Mouse (Mus musculus) urinary bladder, postnatal 36 days (tissue): ENCODE measurements around the gene Gm20388.

Source experiments
- DNase-seq, 2 experiments: peaks; one replicate each; pipeline ENCODE4 v3.0.0; 2022; ENCODE audit warnings: low spot score in 2 of 2, mixed read lengths in 1 of 2

The Gm20388 gene

DNA sequence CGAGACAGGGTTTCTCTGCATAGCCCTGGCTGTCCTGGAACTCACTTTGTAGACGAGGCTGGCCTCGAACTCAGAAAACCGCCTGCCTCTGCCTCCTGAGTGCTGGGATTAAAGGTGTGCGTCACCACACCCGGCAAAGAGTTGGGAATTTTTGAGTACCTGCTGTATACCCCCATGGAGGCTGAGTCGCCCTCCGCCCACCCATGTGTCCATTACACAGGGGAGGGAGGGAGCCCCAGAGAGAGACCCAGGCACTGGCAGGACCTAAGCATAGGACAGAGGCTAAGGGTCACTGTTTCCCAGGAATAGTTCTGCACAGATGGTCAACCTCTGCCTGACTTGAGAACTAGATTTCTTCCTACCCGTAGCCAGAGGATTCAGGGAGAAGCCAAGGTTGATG lies 596.6 kb downstream of the Gm20388 start:
- DNase-seq: no peak

DNA sequence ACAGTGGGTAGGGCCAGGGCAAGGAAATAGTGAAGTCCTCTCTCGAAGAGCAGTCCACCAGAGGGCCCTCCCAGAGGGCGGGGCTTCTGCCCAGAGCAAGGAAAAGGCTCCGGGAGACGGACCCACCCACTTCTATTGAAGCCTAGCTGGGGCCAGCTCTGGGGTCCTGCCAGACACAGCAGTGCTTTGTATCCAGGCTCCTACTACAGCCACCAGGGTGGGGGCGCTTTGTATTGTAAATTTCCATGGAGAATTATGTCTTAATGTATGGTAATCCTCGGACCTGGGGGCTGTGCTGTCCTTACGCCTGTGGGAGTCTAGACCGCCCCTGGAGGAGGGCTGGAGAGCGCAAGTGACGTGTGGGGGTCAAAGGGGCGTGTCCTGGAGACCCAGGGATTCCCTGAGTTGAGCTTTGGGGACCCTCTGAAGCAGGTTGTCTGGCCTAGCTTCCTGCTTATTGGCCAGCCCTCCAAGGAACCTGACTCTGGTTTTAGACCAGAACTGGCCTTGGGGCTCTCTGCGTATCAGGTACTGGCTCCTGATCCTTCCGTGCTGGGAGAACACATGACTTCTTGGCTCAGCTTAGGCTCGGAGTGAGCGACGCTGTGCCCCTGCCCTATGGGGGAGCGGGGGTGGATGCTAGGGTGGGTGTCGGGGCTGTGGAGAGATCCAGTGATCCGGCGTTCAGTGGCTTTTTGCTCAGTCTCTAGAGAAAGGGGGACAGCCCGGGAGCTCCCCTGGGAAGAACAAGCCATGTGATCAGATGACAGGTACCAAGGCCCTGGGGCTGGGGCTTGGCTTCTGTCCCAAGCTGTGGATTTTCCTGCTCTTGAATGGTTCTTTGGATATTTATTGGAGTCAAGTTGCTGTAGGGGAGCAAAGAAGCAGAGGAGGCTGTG lies 598.7 kb downstream of the Gm20388 start:
- no peak for DNase-seq

DNA sequence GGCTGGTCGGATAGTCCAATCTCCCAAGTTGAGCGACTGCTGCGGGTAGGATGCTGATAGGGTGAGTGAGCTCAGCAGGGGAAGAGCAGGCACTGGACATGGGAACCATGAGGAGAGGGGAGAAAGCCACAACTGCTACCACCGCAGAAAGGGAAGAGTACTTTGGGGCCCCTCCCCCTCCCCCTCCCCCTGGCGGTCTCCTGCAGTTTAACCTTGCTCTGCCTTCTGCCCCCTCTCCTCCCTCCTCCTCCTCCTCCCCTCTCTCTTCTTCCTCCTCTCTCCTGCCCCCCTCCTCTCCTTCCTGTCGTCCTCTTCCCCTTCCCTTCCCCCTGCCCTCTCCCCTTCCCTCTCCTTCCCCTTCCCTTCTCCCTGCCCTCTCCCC lies 599.4 kb downstream of the Gm20388 start:
- DNase-seq: no peak

DNA sequence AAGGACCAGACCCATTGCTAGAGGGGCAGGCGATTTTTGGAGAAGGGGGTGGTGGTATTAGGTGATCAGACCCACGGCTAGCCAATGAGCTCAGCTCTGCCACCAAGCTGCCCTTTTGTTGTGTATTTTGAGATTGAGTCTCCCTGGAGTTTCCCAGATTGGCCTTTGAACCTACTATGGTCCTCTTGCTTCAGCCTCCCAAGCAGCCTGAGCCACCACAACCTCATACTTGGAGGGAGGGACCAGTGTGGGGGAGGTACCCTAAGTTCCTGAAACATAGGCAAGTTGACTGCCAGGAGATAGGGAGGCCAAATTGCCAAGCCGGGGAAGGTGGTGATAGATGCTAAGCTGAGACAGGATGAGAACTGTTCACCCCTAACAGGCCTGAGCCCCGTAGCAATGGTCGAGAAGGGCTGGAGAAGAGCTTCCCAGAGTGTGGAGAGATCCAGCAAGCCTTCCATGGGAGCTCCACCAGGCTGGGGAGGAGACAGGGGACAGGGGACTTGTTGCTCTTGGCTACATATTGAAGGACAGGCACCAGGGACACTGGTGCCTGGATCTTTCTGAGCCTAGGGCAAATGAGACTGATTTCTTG lies 600.3 kb downstream of the Gm20388 start:
- no peak for DNase-seq

DNA sequence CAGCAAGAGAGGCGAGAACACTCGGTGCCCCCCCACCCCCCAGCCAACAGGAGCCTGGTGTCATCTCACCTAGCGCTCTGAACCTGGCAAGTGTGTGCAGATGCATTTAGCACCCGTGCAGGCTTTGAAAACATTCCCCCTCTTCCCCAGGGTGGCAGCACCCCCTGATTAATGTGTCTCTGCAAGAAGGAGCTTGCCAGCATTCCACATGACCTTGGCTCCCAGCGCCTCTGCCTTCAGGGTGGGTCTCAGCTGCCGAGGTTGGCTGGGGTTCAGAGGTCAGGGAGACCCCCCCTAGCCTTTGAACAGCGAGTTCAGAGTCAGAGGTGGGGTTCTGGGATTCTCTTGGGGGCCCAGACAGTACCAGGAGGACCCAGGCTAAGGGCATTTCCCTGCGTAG lies 601.1 kb downstream of the Gm20388 start:
- DNase-seq: no peak

DNA sequence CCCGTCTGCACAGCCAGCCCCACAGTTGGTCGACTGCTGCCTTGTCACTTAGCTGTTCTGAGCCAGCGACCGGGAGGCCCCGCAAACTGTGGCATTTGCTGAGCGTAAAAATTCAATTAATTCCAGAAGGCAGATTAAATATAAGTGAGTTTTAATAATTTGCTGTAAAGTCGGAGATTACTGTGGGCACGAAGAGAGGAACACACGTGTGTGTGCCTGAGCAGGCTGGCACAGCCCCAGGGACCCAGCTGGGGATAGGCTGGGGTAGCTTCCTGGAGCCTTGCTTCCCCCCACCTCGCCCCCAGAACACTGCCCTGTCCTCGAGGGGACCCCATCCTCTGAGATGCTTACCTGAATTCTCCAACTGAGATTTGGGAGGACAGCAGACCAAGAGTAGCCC lies 601.7 kb downstream of the Gm20388 start:
- DNase-seq: no peak

DNA sequence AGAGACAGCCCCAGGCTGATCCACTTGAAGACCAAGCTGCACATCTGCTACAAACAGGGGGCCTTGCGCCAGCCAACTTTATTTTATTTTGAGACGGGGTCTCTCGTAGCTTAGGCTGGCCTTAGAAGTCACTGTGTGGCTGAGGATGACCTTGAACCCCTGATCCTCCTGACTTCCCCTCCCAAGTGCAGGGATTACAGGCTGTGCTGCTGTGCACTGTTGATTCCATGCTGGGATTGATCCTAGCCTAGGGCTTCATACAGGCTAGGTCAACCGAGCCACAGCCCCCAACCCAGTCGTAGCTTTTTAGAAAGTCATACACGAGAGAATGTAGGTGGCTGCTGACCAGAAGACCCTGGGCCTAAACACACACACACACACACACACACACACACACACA lies 602.5 kb downstream of the Gm20388 start:
- no peak for DNase-seq

DNA sequence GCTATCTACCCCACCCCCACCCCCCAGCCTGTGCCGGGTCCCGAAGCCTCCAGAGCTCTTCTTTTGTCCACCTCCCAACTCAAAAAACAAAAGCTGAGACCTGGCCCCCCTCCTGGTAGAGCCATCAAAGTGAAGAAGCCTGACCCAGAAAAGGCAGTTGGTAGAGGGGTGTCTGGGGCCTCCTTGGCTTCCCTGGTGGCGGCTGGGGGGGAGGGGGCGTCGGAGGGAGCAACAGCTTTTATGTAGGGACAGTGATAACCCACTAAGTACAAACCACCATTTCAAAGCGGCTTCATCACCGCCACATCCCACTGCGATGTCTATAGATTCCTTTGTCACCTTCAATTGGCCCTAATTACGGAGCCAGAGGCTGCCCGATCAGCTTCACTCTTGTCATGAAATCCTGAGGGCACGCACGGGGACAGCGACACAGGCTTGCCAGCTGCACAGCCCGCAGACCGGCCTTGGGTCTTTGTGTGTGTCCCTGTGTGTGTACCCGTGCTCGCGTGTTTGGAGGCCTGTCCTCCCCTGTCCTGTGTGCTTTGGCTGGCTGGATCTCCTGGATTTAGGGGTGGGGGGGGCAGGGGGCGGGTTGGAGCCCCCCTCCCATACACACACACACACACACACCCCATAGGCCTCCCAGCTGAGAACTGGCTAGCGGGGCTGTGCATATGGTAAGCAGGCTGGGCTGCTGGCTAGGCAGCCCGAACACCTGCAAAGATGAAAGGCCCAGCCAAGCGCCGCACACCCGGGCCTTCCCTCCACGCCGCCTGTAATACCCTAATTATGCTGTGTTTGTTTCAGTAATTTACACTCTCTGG lies 603.2 kb downstream of the Gm20388 start:
- DNase-seq: no peak

DNA sequence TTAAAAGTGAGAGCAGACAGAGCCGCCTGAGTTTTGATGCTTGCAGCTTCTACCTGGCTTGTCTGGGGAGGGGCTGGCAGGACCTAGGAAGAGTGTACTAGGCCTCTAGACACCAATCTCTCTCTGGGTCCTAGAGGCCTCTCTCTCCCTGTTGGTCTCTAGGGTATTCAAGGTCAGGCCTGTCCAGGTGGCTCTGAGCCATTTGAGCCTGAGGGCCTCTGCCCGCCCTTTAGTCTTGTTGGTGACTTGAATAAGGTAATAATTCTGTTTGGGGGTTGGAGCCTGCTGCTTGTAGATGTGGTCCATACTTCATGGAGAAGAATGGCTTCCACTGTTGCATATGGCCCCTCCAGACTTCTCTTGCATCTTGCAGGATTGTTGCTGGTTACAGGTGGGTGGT lies 604.6 kb downstream of the Gm20388 start:
- DNase-seq: no peak

DNA sequence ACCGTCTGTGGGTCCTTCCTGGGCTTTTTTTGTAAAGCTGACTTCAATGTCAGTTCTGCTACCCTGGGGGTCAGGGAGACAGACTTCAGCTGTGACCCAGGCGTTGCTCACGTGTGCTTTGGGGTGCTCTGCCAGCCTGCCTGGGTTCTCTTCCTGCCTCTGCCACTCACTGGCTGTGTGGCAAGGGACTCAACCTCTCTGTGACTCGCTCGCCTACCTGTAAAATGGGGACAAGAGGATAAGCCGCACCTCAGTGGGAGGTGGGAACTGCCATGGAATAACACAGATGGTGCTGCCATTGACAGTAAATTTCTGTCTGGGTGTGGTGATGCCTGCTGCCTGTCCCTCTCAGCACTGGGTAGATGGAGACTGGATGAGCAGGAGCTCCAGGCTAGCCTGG lies 605.0 kb downstream of the Gm20388 start:
- no peak for DNase-seq

DNA sequence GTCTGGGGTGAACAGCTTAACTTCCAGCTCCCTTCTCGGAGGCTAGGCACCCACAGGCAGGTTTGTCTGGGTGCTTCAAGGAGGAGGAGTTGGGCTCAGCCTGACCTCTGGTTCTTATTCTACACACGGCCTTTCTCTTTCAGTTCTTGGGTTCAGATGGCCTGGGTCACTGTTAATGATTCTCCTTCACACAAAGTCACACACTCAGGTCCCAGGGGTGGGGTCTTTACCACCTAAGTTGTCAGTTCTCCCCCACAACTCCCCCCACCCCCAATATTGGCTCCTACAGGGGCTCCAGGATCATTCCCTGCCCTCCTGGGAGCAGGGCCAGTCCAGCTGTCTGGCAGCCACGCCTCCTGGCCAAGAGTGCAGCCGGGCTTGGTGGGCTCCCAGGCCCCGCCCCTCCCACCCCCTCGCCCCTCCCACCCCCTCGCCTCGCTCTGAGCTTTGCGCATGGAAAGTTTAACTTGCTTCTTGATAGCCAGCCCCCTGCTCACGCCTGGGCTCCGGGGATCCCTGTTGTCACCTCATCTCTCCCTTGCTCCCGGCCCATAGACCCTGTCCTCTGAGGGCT lies 605.6 kb downstream of the Gm20388 start:
- no peak for DNase-seq

DNA sequence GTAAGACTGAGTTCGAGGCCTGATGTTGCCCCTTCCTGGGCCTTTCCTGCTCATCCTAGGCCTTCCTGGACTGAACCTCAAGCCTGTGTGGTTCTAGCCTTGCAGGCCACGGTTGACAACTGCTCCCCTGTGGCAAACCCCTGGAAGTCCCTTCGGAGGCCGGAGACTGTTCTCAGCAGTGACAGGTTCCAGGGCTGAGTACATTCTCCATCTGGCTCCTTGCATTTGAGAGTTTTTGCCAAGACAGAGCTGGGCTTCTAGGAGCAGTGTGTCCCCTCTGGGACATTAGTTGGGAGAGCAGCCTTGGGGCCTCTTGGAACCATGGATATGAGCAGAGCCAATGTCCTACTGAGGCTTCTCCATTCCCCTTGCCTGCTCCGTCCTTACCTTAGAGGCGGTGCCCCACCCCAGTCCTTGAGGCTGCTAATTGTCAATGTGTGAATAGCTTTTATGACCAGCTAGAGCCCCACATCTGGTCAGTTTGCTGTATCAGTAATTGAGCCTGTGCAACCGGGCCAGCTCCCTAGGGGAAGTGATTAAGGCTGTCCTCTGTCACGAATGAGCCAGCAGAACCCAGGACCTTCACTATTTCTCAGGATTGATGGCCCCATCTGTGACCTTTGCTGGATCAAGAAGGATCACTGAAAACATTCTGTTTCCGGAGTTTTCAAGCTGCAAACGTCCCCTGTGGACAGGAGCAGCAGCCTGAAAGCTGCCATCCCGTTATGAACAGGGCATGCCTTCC lies 607.2 kb downstream of the Gm20388 start:
- DNase-seq: no peak

DNA sequence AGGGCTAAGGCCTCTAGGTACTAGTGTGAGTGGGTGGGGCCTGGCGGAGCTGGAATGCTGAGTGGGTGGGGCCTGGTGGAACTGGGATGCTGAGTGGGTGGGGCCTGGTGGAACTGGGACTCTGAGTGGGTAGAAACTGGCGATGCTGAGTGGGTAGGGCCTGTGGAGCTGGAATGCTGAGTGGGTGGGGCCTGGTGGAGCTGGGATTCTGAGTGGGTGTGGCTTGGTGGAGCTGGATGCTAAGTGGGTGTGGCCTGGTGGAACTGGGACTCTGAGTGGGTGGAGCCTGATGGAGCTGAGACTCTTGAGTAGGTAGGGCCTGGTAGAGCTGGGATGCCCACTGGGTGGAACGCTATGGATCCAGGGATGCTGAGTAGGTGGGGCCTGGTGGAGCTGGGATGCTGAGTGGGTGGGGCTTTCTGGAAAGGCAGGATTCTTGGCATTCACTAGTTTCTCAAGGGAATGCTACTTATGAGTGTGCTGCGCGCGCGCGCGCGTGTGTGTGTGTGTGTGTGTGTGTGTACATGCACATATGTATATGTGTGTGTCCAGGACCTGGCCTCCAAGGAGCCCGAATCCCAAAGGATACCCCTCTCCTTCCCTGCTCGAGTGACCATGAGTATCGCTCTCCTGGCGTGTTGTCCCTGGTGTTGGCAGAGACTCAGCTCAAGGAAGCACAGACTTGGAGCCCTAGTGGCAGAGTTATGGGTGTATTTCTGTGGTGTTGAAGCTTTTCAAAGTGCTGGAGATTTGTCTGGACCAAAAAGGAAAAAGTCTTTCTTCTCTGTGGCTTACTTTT lies 608.3 kb downstream of the Gm20388 start:
- peak in 1 of 2 experiments; percentile 44 for DNase-seq

DNA sequence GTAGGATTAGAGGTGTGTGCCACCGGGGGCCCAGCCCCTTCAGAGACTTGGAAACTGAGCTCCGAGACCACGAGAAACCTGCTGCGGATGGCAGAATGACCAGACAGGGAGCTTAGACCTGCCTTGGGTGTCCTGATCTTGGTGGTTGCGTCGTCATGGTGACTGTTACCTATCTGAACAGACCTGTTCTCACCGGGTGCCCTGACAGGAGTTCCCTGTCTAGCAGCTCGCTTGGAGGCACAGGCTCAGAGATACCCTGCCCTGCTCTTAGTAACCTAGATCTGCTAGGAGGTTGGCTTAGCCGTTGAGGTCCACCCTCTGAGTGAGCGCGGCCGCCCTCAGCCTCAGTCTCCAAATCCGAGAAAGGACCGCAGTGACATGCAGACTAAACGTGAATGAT lies 609.6 kb downstream of the Gm20388 start:
- DNase-seq: no peak

DNA sequence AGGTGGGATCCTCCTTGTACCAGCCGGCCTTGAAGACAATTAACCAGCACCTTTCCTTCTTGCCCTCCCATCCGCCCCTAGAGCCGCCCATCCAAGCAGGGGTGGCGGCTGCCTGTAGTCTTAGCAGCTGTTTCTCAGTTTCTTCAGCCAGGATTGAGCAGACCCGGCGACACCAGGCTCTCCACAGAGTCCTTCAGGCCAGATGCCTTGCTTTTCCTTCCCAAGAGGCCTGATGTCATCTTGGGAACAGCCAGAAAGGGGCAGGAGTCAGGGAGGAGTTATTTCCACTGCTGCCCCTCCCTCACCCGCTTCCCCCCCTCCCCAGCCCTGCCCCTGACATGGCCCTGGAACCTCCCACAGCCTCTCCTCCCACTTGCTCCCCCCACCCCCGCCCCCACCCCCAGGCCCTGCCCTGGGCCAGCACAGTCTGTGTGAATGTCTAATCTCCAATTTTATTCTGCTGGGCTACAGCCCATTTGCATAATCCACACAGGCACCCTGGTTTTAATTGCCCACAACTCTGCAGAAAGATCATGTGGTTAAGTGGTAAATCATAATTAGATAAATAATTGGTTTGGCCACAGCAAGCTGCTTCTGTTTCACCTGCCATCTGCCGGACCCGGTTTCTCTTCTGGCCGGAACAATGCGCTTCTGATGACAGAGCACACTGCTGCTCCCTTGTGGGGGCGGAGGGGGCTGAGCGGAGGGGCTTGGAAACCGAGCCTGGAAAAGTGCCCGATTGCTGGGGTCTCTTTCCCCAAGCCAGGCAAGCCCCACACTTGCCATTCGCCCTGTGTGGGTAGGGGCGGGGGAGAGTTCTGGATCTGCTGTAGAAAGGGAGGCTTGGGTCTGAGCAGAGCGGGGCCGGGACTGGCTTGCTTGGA lies 610.3 kb downstream of the Gm20388 start:
- DNase-seq: no peak

DNA sequence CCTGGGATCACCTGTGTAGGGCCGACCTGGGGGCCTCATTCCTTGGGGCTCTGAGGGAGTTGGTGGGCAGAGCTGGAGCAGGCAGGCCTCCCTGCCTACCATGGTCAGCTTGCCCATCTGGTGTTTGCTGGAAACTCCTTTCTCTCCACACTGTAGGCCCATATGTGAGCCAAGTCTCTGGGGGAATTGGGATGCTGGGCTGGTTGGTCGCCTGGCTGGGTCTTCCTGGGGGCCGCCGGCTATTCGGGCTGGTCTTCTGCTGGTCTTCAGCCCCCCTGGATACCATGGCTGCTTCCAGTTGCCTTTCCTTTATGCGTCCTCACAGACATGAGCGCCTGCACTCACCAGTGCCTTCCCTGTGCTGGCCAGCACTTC lies 610.9 kb downstream of the Gm20388 start:
- no peak for DNase-seq

DNA sequence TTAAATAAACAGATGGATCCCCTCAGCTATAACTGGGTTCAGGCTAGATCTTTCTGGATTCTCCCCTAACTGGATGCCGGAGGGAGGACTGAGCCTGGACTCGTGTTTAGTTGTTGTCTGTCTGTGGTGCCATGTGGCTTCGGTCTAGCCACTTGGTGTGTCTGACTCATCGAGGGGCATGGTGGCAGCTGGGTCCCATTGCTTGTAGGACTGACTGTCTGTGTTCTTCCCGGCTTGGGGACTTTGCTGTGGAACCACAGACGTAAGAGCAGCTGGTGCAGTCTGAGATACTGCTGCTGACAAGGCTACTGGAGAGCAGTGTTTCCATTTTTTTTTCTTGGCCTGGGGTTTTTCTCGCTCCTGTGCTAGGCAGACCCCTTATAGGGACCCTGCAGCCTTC lies 613.0 kb downstream of the Gm20388 start:
- no peak for DNase-seq

DNA sequence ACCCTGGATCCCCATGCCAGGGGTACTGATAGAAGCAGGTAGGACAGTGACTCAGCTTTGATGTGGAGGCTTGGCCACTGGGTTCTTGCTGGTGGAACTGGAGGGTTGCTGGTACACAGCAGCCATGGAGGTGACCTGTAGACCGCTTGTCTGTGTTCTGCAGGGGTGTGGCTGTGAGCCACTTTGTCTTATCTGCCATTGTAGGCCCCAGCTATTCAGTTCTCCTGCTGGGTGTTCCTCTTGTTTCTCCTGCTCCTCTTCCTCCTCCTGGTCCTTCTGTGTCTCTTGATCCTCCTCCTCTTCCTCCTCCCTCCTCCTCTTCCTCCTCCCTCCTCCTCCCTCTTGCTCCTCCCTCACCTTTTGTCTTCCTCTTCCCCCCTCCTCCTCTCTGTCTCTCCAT lies 614.5 kb downstream of the Gm20388 start:
- DNase-seq: no peak

DNA sequence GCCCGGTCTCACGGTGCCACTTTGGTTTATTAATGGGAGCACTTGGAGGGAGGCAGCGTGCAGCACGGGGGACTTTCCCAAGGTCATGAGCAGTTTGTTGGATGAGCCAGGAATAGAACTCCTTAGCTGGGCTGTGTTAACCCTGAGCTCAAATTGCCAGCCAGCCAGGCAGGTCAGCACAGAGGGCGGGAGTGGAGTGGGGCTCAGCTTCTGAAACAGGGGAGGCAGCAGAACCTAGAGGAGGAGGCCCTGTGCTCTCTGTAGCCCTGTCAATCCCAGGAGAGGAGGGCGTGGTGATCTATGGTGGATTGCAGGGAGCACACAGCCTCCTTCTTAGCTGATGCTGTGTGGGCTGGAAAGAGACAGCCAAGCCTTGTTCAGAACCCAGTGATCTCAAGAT lies 615.2 kb downstream of the Gm20388 start:
- no peak for DNase-seq

DNA sequence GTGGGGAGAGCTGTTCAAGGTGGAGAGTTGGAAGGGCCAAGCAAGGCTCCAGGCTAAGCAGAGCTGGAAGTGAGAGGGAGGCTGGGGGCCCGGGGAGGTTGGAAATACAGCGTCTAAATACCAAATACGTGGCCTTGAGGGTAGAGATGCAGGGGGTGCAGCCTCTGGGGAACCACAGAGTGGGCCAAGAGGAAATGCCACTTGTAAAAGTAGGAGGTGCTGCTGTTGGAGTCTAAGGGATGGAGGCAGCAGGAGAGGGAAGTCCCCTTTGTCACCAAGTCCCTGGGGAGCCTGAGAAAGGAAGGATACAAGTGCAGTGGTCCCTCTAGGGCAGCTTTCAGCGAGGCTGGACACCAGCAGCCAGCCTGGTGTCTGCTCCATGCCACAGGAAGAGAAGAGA lies 615.9 kb downstream of the Gm20388 start:
- no peak for DNase-seq
